Mouse (Mus musculus) adrenal gland, adult 18-20 months (tissue): ENCODE data around the gene Slc17a1. TPM values are rescaled to one million over a fixed set of nuclear protein-coding genes. Genes with fewer than 3 reads are reported as not detected.

Source experiments
- DNase-seq, 2 experiments: peaks; one replicate each; pipeline ENCODE4 v3.0.0; 2021 to 2022; ENCODE audit warnings: low spot score in 2 of 2
- long read RNA-seq, 2 experiments: library from polyadenylated mRNA; stranded (forward); transcript quantifications; one replicate each; pipeline ENCODE4 v2.0.0; 2021
- total RNA-seq, 2 experiments: library from RNA; stranded (reverse); gene quantifications; 1 replicate in 1 of 2; 2 replicates in 1 of 2; pipeline ENCODE4 v1.2.3; 2021

Gene Slc17a1
- not detected for total RNA-seq
- long read RNA-seq, experiment 1: 0 reads
- long read RNA-seq, experiment 2: 0 reads

GRCm38 (mm10) chr13:23867405-23867804 lies at the start of gene Slc17a1:
TSS of gene Slc17a1 (plus strand) at chr13:23867750.
- no peak for DNase-seq

GRCm38 (mm10) chr13:23820179-23820940 lies 47.2 kb upstream of the Slc17a1 start:
- no peak for DNase-seq

GRCm38 (mm10) chr13:23822213-23822612 lies 45.3 kb upstream of the Slc17a1 start:
- no peak for DNase-seq

GRCm38 (mm10) chr13:23826606-23827005 lies 40.9 kb upstream of the Slc17a1 start:
- DNase-seq: no peak

- no peak for DNase-seq
Observed at GRCm38 (mm10) chr13:23833053-23833452, 34.5 kb upstream of the Slc17a1 start.

GRCm38 (mm10) chr13:23834836-23835235 lies 32.7 kb upstream of the Slc17a1 start:
- DNase-seq: no peak

- DNase-seq: peak in 1 of 2 experiments; percentile 20
Observed at GRCm38 (mm10) chr13:23836630-23837029, 30.9 kb upstream of the Slc17a1 start.

- DNase-seq: no peak
Observed at GRCm38 (mm10) chr13:23839308-23839707, 28.2 kb upstream of the Slc17a1 start, which contains the start of gene Slc17a3. TSS of gene Slc17a3 (plus strand) at chr13:23839434.

GRCm38 (mm10) chr13:23845851-23846250 lies 21.7 kb upstream of the Slc17a1 start:
- no peak for DNase-seq

GRCm38 (mm10) chr13:23849299-23849698 lies 18.3 kb upstream of the Slc17a1 start:
- DNase-seq: no peak

- no peak for DNase-seq
Observed at GRCm38 (mm10) chr13:23856401-23856800, 11.1 kb upstream of the Slc17a1 start.

- DNase-seq: no peak
Observed at GRCm38 (mm10) chr13:23861815-23862214, 5.7 kb upstream of the Slc17a1 start.

- no peak for DNase-seq
Observed at GRCm38 (mm10) chr13:23864711-23865110, 2.8 kb upstream of the Slc17a1 start.

- DNase-seq: no peak
Observed at GRCm38 (mm10) chr13:23866086-23866710, 1.4 kb upstream of the Slc17a1 start.

- DNase-seq: no peak
Observed at GRCm38 (mm10) chr13:23867000-23867399, 550 bp upstream of the Slc17a1 start.

- no peak for DNase-seq
Observed at GRCm38 (mm10) chr13:23868790-23869533, 1.4 kb downstream of the Slc17a1 start.

- no peak for DNase-seq
Observed at GRCm38 (mm10) chr13:23869996-23870395, 2.4 kb downstream of the Slc17a1 start.

- no peak for DNase-seq
Observed at GRCm38 (mm10) chr13:23873141-23873540, 5.6 kb downstream of the Slc17a1 start.

- no peak for DNase-seq
Observed at GRCm38 (mm10) chr13:23879106-23879505, 11.6 kb downstream of the Slc17a1 start.

- no peak for DNase-seq
Observed at GRCm38 (mm10) chr13:23879636-23880035, 12.1 kb downstream of the Slc17a1 start.

GRCm38 (mm10) chr13:23885540-23885939 lies 18.0 kb downstream of the Slc17a1 start:
- no peak for DNase-seq
